Mouse (Mus musculus) intestine, embryonic 14.5 days (tissue): Measurements from ENCODE around the gene Morc4. TPM values are rescaled to one million over a fixed set of nuclear protein-coding genes. Genes with fewer than 3 reads are reported as not detected.

Experiments used
- ATAC-seq: fragments of 200-750 bp; cut with Nextera tagmentation; replicated peaks from 2 replicates; pipeline ENCODE4 v1.8.0; 2017; ENCODE audit warnings: low read depth, moderate number of reproducible peaks, moderate TSS enrichment, moderate library complexity; ENCODE audit not compliant: low FRiP score, low TSS enrichment
- DNase-seq: peaks from one replicate; pipeline ENCODE4 v3.0.0-alpha.2; 2018; ENCODE audit warnings: low spot score
- H3K27ac ChIP-seq: fragments of 300-500 bp; sonication (generic); 2 replicates; pipeline ENCODE4 v1.5.1; 2014; ENCODE audit warnings: low read depth, mild to moderate bottlenecking, control low read depth
- H3K27me3 ChIP-seq: fragments of 300-500 bp; sonication (generic); replicated peaks from 2 replicates; pipeline ENCODE4 v1.6.1; 2014; ENCODE audit warnings: low read length, control low read depth; ENCODE audit not compliant: control insufficient read depth, insufficient read depth
- H3K36me3 ChIP-seq: fragments of 300-500 bp; sonication (generic); 2 replicates; pipeline ENCODE4 v1.6.1; 2014; ENCODE audit warnings: low read length, control low read depth; ENCODE audit not compliant: control insufficient read depth, insufficient read depth
- H3K4me1 ChIP-seq: fragments of 300-500 bp; sonication (generic); replicated peaks from 2 replicates; pipeline ENCODE4 v1.6.1; 2014; ENCODE audit warnings: low read length, control low read depth, mixed read lengths; ENCODE audit not compliant: control insufficient read depth, insufficient read depth
- H3K4me2 ChIP-seq: fragments of 300-500 bp; sonication (generic); 2 replicates; pipeline ENCODE4 v1.6.1; 2014; ENCODE audit warnings: low read length
- H3K4me3 ChIP-seq: fragments of 300-500 bp; sonication (generic); 2 replicates; pipeline ENCODE4 v1.5.1; 2014; ENCODE audit warnings: low read depth, low read length, control low read depth, mixed read lengths
- H3K9ac ChIP-seq: fragments of 300-500 bp; sonication (generic); 2 replicates; pipeline ENCODE4 v1.6.1; 2014; ENCODE audit warnings: mild to moderate bottlenecking, low read length
- H3K9me3 ChIP-seq: fragments of 300-500 bp; sonication (generic); 2 replicates; pipeline ENCODE4 v1.6.1; 2016; ENCODE audit warnings: low read length, control low read depth; ENCODE audit not compliant: control insufficient read depth
- WGBS: fragments of 180-500 bp; shearing (Covaris S2); extraction: QIAGEN DNeasy Blood & Tissue Kit; methylation state at CpG from one replicate; pipeline ENCODE4 v1.1.7; 2014; 5-methylcytosine and 5-hydroxymethylcytosine counted together
- polyA plus RNA-seq: library from polyadenylated mRNA; unstranded; fragments of >200 nt; fragmentation: Nextera tagmentation; extraction: Ambion mirVana; gene quantifications from 2 replicates; pipeline ENCODE4 v1.2.1, GENCODE M21; 2014

Morc4 gene
- polyA plus RNA-seq: 12.4 and 13.4 TPM in 2 replicates

GRCm38 (mm10) chrX:139870938-139871791 is at the start of gene Morc4:
Morc4 (minus strand) TSS chrX:139871677.
- WGBS: 16% methylated on average over 56 of the region's 87 CpGs

DNA sequence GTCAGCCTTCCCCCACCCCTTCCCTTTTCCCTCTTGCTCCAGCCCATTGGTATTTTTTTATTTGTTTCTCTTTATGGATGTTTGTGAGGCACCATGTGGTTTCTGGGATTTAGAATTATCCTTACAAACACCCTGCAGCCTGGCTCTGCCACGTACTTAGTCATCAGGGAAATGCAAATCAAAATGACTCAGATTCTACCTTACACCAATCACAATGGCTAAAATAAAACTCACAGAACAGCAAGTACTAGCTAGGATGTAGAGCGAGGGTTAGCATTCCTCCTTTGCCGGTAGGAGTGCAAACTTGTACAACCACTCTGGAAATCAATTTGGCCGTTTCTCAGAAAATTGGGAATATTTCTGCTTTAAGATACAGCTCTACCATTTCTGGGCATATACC is 49.1 kb upstream of the Morc4 start:
- no peak overlapping the region for H3K27ac ChIP-seq
- WGBS: 82% methylated on average over 4 of the region's 4 CpGs
- H3K27me3 ChIP-seq: no peaks in the 10 kb centered on the region
- no peaks in the 10 kb centered on the region for H3K4me1 ChIP-seq
- DNase-seq (no peak), ATAC-seq (no peak)
- H3K9me3 ChIP-seq: no peaks in the 10 kb centered on the region
- no peak overlapping the region for H3K4me3 ChIP-seq
- no peak overlapping the region for H3K4me2 ChIP-seq
- no peak overlapping the region for H3K9ac ChIP-seq
- H3K36me3 ChIP-seq: no peaks in the 10 kb centered on the region

More at GRCm38 (mm10) chrX:139870938-139871791, at the start of gene Morc4:
- H3K4me2 ChIP-seq: peak within 1 kb of the TSS; percentile 55
- no peaks in the 10 kb centered on the region for H3K36me3 ChIP-seq
- H3K27ac ChIP-seq: 0 out of 2 replicates have a peak within 1 kb of the TSS, but pooled peaks have one; percentile 22
- ATAC-seq: peak; percentile 93
- H3K9ac ChIP-seq: peak within 1 kb of the TSS; percentile 49
- no peaks in the 10 kb centered on the region for H3K9me3 ChIP-seq
- 0 out of 2 replicates have a peak, but pooled peaks cover 3% of the 10 kb centered on the region for H3K27me3 ChIP-seq
- peak; percentile 74 for DNase-seq
- H3K4me1 ChIP-seq: no peaks in the 10 kb centered on the region
- H3K4me3 ChIP-seq: peak within 1 kb of the TSS; percentile 55

GRCm38 (mm10) chrX:139891387-139891786 is 19.9 kb upstream of the Morc4 start:
- Histone ChIP-seq H3K4me3 (no peak overlapping the region), H3K4me1 (no peaks in the 10 kb centered on the region), H3K27ac (no peak overlapping the region), H3K27me3 (no peaks in the 10 kb centered on the region), H3K9ac (no peak overlapping the region), H3K4me2 (no peak overlapping the region), H3K9me3 (no peaks in the 10 kb centered on the region), H3K36me3 (no peaks in the 10 kb centered on the region)
- DNase-seq (no peak), ATAC-seq (no peak)
- WGBS: 32% methylated on average over 1 of the region's 1 CpGs

DNA sequence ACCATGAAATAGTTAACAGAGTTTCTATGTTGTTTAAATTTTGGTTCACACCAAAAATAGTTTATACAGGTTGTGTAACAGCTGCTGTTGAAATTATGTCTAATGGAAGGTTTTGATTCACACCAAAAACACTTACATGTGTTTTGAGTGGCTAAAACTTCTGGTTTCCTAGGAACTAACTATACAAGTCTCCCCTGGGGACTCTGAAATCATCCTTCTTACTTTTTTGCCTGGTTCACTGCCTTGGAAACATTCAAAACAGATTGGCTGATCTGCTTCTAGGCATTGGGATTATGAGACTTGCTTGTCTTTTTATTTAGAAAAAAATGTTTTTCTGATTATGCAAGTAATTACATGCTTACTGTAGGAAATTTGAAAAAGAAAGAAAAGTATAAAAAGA is 11.7 kb upstream of the Morc4 start:
- Histone ChIP-seq H3K4me1 (no peaks in the 10 kb centered on the region), H3K4me3 (no peak overlapping the region), H3K9ac (no peak overlapping the region), H3K4me2 (no peak overlapping the region), H3K9me3 (no peaks in the 10 kb centered on the region), H3K27me3 (0 out of 2 replicates have a peak, but pooled peaks cover 8% of the 10 kb centered on the region), H3K27ac (no peak overlapping the region), H3K36me3 (no peaks in the 10 kb centered on the region)
- ATAC-seq: no peak
- DNase-seq: no peak

- Histone ChIP-seq H3K4me1 (no peaks in the 10 kb centered on the region), H3K36me3 (no peaks in the 10 kb centered on the region), H3K27me3 (0 out of 2 replicates have a peak, but pooled peaks cover 11% of the 10 kb centered on the region), H3K4me3 (no peak overlapping the region), H3K4me2 (no peak overlapping the region), H3K27ac (no peak overlapping the region), H3K9me3 (no peaks in the 10 kb centered on the region), H3K9ac (no peak overlapping the region)
- ATAC-seq: no peak
- 46% methylated on average over 3 of the region's 3 CpGs for WGBS
- DNase-seq: no peak
These were observed 6.5 kb upstream of the Morc4 start for GRCm38 (mm10) chrX:139877936-139878335.

DNA sequence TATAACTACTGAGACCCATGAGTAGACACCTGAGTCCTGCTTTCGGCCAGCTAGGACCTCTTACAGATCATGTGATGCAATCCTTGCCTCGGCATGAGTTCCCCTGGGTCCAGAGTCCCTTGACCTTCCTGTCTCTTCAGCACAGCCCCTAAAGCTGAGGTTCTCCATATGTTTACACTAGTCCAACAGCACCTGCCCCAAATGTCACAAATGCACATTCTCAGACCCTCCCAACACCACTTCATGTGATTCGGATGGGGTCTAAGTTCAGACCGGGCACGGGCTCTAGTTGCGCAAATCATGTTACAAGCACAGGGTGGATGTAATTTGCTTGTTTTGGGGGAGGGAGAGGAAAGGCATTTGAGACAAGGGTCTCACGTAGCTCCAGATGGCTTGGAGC is 5.6 kb upstream of the Morc4 start:
- H3K9ac ChIP-seq: no peak overlapping the region
- H3K4me1 ChIP-seq: no peaks in the 10 kb centered on the region
- ATAC-seq (no peak), DNase-seq (no peak)
- no peak overlapping the region for H3K4me3 ChIP-seq
- H3K27me3 ChIP-seq: 0 out of 2 replicates have a peak, but pooled peaks cover 11% of the 10 kb centered on the region
- no peak overlapping the region for H3K27ac ChIP-seq
- H3K36me3 ChIP-seq: no peaks in the 10 kb centered on the region
- 61% methylated on average over 7 of the region's 7 CpGs for WGBS
- H3K4me2 ChIP-seq: no peak overlapping the region
- no peaks in the 10 kb centered on the region for H3K9me3 ChIP-seq

- DNase-seq: peak; percentile 60
- peak overlapping the region; percentile 55 for H3K4me2 ChIP-seq
- no peaks in the 10 kb centered on the region for H3K36me3 ChIP-seq
- no peak overlapping the region for H3K27ac ChIP-seq
- 0 out of 2 replicates have a peak, but pooled peaks cover 5% of the 10 kb centered on the region for H3K27me3 ChIP-seq
- H3K9me3 ChIP-seq: no peaks in the 10 kb centered on the region
- 13% methylated on average over 15 of the region's 15 CpGs for WGBS
- no peak; the same call in 1 of the 2 replicates for ATAC-seq
- peak overlapping the region; percentile 55 for H3K4me3 ChIP-seq
- H3K9ac ChIP-seq: no peak overlapping the region
- H3K4me1 ChIP-seq: no peaks in the 10 kb centered on the region
These were observed 1.2 kb downstream of the Morc4 start for GRCm38 (mm10) chrX:139870300-139870711.

- H3K4me3 ChIP-seq: no peak overlapping the region
- no peaks in the 10 kb centered on the region; the same call in 1 of the 2 replicates for H3K36me3 ChIP-seq
- H3K27ac ChIP-seq: no peak overlapping the region
- H3K9ac ChIP-seq: no peak overlapping the region
- no peaks in the 10 kb centered on the region for H3K9me3 ChIP-seq
- ATAC-seq (no peak), DNase-seq (no peak)
- WGBS: 65% methylated on average over 5 of the region's 5 CpGs
- no peaks in the 10 kb centered on the region for H3K4me1 ChIP-seq
- H3K27me3 ChIP-seq: no peaks in the 10 kb centered on the region
- H3K4me2 ChIP-seq: no peak overlapping the region
These were observed 12.1 kb downstream of the Morc4 start for GRCm38 (mm10) chrX:139859402-139859801.
